Mouse (Mus musculus) bone marrow macrophage, adult 2 months (primary cell): ENCODE results near the gene Sp110.
"Not testable (repeated sequence)": the region's sequence is repeated elsewhere in the genome, so short reads cannot be mapped to it uniquely, and the experiment has no call there.

Experiments
- CTCF ChIP-seq: IDR thresholded peaks from 2 replicates; pipeline ENCODE4 v1.5.1; 2012; ENCODE audit warnings: low read depth, mild to moderate bottlenecking, low read length, moderate library complexity
- POLR2A ChIP-seq: IDR thresholded peaks from 2 replicates; pipeline ENCODE4 v1.6.1; 2012; ENCODE audit warnings: mild to moderate bottlenecking, low read depth, low read length, borderline replicate concordance

GRCm38 (mm10) chr1:85588697-85589096, 9.9 kb downstream of the Sp110 start:
- not testable (repeated sequence) for TF ChIP-seq POLR2A, CTCF
